10 mouse cellular contexts compared by ENCODE assay signal in genomic region chr2:51099987-51100386, GRCm38 (mm10). TPM values are rescaled to one million over a fixed set of nuclear protein-coding genes. Genes with fewer than 3 reads are reported as not detected.
DNase-seq lines count a peak whose midpoint lies in the region; ATAC-seq and TF ChIP-seq lines count a peak whose summit lies in the region.
"Had no signal": no experiment of that assay in that cellular context is flagged by ENCODE, and none has a peak within 500 bp of the region (broad histone marks: within the 10 kb centered on the region; RNA-seq: fewer than 3 reads in every experiment).

No protein-coding gene starts in this region.

- intact Hi-C loops in heart, postnatal 36 days (cut with DNase I): no loop called here

- H3K27me3 ChIP-seq in forebrain, embryonic 15.5 days: no peaks in the 10 kb centered on the region
- H3K27me3 ChIP-seq in forebrain, embryonic 11.5 days (ENCODE audit: control insufficient read depth, insufficient read depth, low read length): no peaks in the 10 kb centered on the region
- H3K27me3 ChIP-seq: limb, embryonic 13.5 days had no signal

- H3K9ac ChIP-seq in forebrain, embryonic 15.5 days (replicated peaks): no peak overlapping the region
- no peak overlapping the region for H3K9ac ChIP-seq in forebrain, embryonic 11.5 days (ENCODE audit: low read length)
- H3K9ac ChIP-seq: limb, embryonic 13.5 days had no signal

- 0 out of 2 replicates have a peak, but pooled peaks have one; percentile 29 for ATAC-seq in forebrain, embryonic 15.5 days (replicated peaks)
- ATAC-seq in forebrain, embryonic 11.5 days (replicated peaks; ENCODE audit: low FRiP score): no peak

- DNase-seq in forebrain, embryonic 11.5 days (ENCODE audit: low spot score): no peak
- DNase-seq in urinary bladder, adult 2 months (ENCODE audit: low spot score): peak; percentile 20
- no peak for DNase-seq in urinary bladder, postnatal 4 days (ENCODE audit: low spot score in 2 of 2)
- peak; percentile 26 for DNase-seq in heart, postnatal 36 days
- DNase-seq in embryo, embryonic 11 days: no peak
- DNase-seq in thymus, postnatal 14 days: no peak

- no peak overlapping the region for H3K27ac ChIP-seq in forebrain, embryonic 15.5 days (replicated peaks)
- no peak overlapping the region for H3K27ac ChIP-seq in forebrain, embryonic 11.5 days (ENCODE audit: low read depth, low read length)
- peak overlapping the region; percentile 10; the same call in 1 of the 2 replicates for H3K27ac ChIP-seq in olfactory bulb, adult 2 months (ENCODE audit: insufficient read depth, low read depth, low read length)
- H3K27ac ChIP-seq: limb, embryonic 13.5 days; stomach, postnatal 0 days had no signal

- 58% methylated on average over 9 of the region's 9 CpGs for WGBS in forebrain, embryonic 15.5 days
- 65% methylated on average over 9 of the region's 9 CpGs for WGBS in forebrain, embryonic 11.5 days
- 32% methylated on average over 9 of the region's 9 CpGs for WGBS in olfactory bulb, adult 2 months

- no peak for TF ChIP-seq CTCF in olfactory bulb, adult 2 months (IDR thresholded peaks at IDR 0.05; ENCODE audit: insufficient read depth, low read depth, low read length)

- no peak overlapping the region for H3K4me2 ChIP-seq in forebrain, embryonic 15.5 days (replicated peaks)
- H3K4me2 ChIP-seq in forebrain, embryonic 11.5 days (ENCODE audit: low read depth, low read length, severe bottlenecking): no peak overlapping the region
- H3K4me2 ChIP-seq: limb, embryonic 13.5 days had no signal

- no peak for TF ChIP-seq POLR2A in olfactory bulb, adult 2 months (IDR thresholded peaks at IDR 0.05; ENCODE audit: insufficient read depth, low read depth, low read length)

- no peaks in the 10 kb centered on the region for H3K9me3 ChIP-seq in forebrain, embryonic 15.5 days
- H3K9me3 ChIP-seq in forebrain, embryonic 11.5 days (ENCODE audit: control insufficient read depth, low read length): no peaks in the 10 kb centered on the region
- H3K9me3 ChIP-seq: limb, embryonic 13.5 days had no signal

- peaks cover 13% of the 10 kb centered on the region for H3K4me1 ChIP-seq in forebrain, embryonic 15.5 days
- no peaks in the 10 kb centered on the region for H3K4me1 ChIP-seq in forebrain, embryonic 11.5 days (replicated peaks; ENCODE audit: control insufficient read depth, insufficient read depth, low read length)
- peaks cover 6% of the 10 kb centered on the region for H3K4me1 ChIP-seq in olfactory bulb, adult 2 months (ENCODE audit: control insufficient read depth, insufficient read depth, low read length)

- no peak overlapping the region for H3K4me3 ChIP-seq in forebrain, embryonic 15.5 days
- no peak overlapping the region for H3K4me3 ChIP-seq in forebrain, embryonic 11.5 days (ENCODE audit: low read depth, low read length)
- H3K4me3 ChIP-seq in olfactory bulb, adult 2 months (ENCODE audit: insufficient read depth, low read depth, low read length): no peak overlapping the region
- H3K4me3 ChIP-seq: limb, embryonic 13.5 days had no signal

- no peaks in the 10 kb centered on the region for H3K36me3 ChIP-seq in forebrain, embryonic 15.5 days
- H3K36me3 ChIP-seq in forebrain, embryonic 11.5 days (ENCODE audit: control insufficient read depth, insufficient read depth, low read length): no peaks in the 10 kb centered on the region
- H3K36me3 ChIP-seq: limb, embryonic 13.5 days had no signal

RNA-seq across cellular contexts. Expression of gene Rnd3, which starts 48.9 kb away (rescaled TPM):
- 142 and 151 TPM in 2 replicates for polyA plus RNA-seq in forebrain, embryonic 15.5 days (2015; fragmentation: Nextera tagmentation; extraction: Ambion mirVana)
- polyA plus RNA-seq in forebrain, embryonic 11.5 days (2014; fragmentation: Nextera tagmentation; extraction: Ambion mirVana): 160 and 163 TPM in 2 replicates
- 32.0 and 41.7 TPM in 2 replicates for polyA plus RNA-seq in urinary bladder, adult 2 months (2012; rRNA removed)
- total RNA-seq in heart, postnatal 36 days (2021): 10 to 100 TPM; 15.3 to 18.9 TPM
- not detected in 2 replicates for polyA plus RNA-seq in olfactory bulb, adult 2 months (2012; ENCODE audit: insufficient read depth, insufficient read length, low replicate concordance, missing spikeins)

Comparison
In these comparisons a context has a peak if more than half of its experiments do, and no peak if none do; other contexts are left out.
1. DNase-seq: peak in urinary bladder, adult 2 months (single experiment) and heart, postnatal 36 days (2 of 2); none in forebrain, embryonic 11.5 days (single experiment), urinary bladder, postnatal 4 days (0 of 2), embryo, embryonic 11 days (single experiment) and thymus, postnatal 14 days (single experiment).